Mouse (Mus musculus) heart, postnatal 25 days (tissue): ENCODE data around the gene Adgrb3. TPM values are rescaled to one million over a fixed set of nuclear protein-coding genes. Genes with fewer than 3 reads are reported as not detected.
"Not testable (repeated sequence)": the region's sequence is repeated elsewhere in the genome, so short reads cannot be mapped to it uniquely, and the experiment has no call there.

Source experiments
- DNase-seq: peaks from one replicate; pipeline ENCODE4 v3.0.0; 2022; ENCODE audit warnings: low spot score
- intact Hi-C: fragments of 180-260 bp; cut with DNase I; formaldehyde crosslinking; loops from one replicate; pipeline ENCODE4 v1.15.1; 2025
- total RNA-seq, 2 experiments: library from RNA; stranded (reverse); gene quantifications; 2 replicates each; pipeline ENCODE4 v1.2.3; 2021

The Adgrb3 gene
- total RNA-seq, 2 experiments from 2014 or later = not detected

GRCm38 (mm10) chr1:25546072-25546471, 283.4 kb downstream of the Adgrb3 start:
- DNase-seq = no peak
- intact Hi-C loops = no loop called here

GRCm38 (mm10) chr1:25543915-25544314, 285.6 kb downstream of the Adgrb3 start:
- DNase-seq = no peak
- intact Hi-C loops = no loop called here

GRCm38 (mm10) chr1:25542891-25543290, 286.6 kb downstream of the Adgrb3 start:
- intact Hi-C loops = no loop called here
- DNase-seq = no peak

- no peak for DNase-seq
- intact Hi-C loops = no loop called here
Measured at GRCm38 (mm10) chr1:25526976-25527375, 302.5 kb downstream of the Adgrb3 start.

- intact Hi-C loops = loop anchor here (2.0 kb wide), 1 partner anchor 106 kb away; no protein-coding TSS in a partner anchor
- no peak for DNase-seq
Measured at GRCm38 (mm10) chr1:25510321-25511055, 319.0 kb downstream of the Adgrb3 start.

- DNase-seq = no peak
- intact Hi-C loops = no loop called here
Measured at GRCm38 (mm10) chr1:25504313-25504712, 325.2 kb downstream of the Adgrb3 start.

- intact Hi-C loops = no loop called here
- no peak for DNase-seq
Measured at GRCm38 (mm10) chr1:25503524-25503923, 326.0 kb downstream of the Adgrb3 start.

- intact Hi-C loops = no loop called here
- DNase-seq = no peak
Measured at GRCm38 (mm10) chr1:25495202-25495914, 334.1 kb downstream of the Adgrb3 start.

GRCm38 (mm10) chr1:25491503-25491902, 338.0 kb downstream of the Adgrb3 start:
- DNase-seq = no peak
- intact Hi-C loops = no loop called here

- intact Hi-C loops = no loop called here
- no peak for DNase-seq
Measured at GRCm38 (mm10) chr1:25490174-25490573, 339.3 kb downstream of the Adgrb3 start.

GRCm38 (mm10) chr1:25475699-25476098, 353.8 kb downstream of the Adgrb3 start:
- intact Hi-C loops = no loop called here
- DNase-seq = no peak

- intact Hi-C loops = no loop called here
- no peak for DNase-seq
Measured at GRCm38 (mm10) chr1:25474469-25474868, 355.0 kb downstream of the Adgrb3 start.

- intact Hi-C loops, DNase-seq: not testable (repeated sequence)
Measured at GRCm38 (mm10) chr1:25471612-25472011, 357.9 kb downstream of the Adgrb3 start.

- no peak for DNase-seq
- intact Hi-C loops = no loop called here
Measured at GRCm38 (mm10) chr1:25462612-25463011, 366.9 kb downstream of the Adgrb3 start.

GRCm38 (mm10) chr1:25435506-25435905, 394.0 kb downstream of the Adgrb3 start:
- no peak for DNase-seq
- intact Hi-C loops = no loop called here

GRCm38 (mm10) chr1:25430219-25430862, 399.2 kb downstream of the Adgrb3 start:
- no peak for DNase-seq
- intact Hi-C loops = no loop called here

- intact Hi-C loops = no loop called here
Measured at GRCm38 (mm10) chr1:25420701-25421100, 408.8 kb downstream of the Adgrb3 start.

GRCm38 (mm10) chr1:25419378-25419777, 410.1 kb downstream of the Adgrb3 start:
- intact Hi-C loops = no loop called here

More at GRCm38 (mm10) chr1:25420701-25421100, 408.8 kb downstream of the Adgrb3 start:
- DNase-seq = no peak

GRCm38 (mm10) chr1:25415084-25415483, 414.4 kb downstream of the Adgrb3 start:
- no peak for DNase-seq
- intact Hi-C loops = no loop called here

More at GRCm38 (mm10) chr1:25419378-25419777, 410.1 kb downstream of the Adgrb3 start:
- no peak for DNase-seq

GRCm38 (mm10) chr1:25364186-25364585, 465.3 kb downstream of the Adgrb3 start:
- intact Hi-C loops = no loop called here
- DNase-seq = no peak

GRCm38 (mm10) chr1:25358554-25358953, 471.0 kb downstream of the Adgrb3 start:
- intact Hi-C loops = no loop called here
- DNase-seq = no peak
